Mouse (Mus musculus) MN1 (cell line): Measurements from ENCODE around the gene Ptpn4.
A peak's percentile ranks its signal among the peaks of the same experiment; 100 is the strongest.

ENCODE experiments used
- DNase-seq: peaks from one replicate; pipeline ENCODE4 v3.0.0-alpha.2; 2016; ENCODE audit warnings: low spot score

The Ptpn4 gene

DNA sequence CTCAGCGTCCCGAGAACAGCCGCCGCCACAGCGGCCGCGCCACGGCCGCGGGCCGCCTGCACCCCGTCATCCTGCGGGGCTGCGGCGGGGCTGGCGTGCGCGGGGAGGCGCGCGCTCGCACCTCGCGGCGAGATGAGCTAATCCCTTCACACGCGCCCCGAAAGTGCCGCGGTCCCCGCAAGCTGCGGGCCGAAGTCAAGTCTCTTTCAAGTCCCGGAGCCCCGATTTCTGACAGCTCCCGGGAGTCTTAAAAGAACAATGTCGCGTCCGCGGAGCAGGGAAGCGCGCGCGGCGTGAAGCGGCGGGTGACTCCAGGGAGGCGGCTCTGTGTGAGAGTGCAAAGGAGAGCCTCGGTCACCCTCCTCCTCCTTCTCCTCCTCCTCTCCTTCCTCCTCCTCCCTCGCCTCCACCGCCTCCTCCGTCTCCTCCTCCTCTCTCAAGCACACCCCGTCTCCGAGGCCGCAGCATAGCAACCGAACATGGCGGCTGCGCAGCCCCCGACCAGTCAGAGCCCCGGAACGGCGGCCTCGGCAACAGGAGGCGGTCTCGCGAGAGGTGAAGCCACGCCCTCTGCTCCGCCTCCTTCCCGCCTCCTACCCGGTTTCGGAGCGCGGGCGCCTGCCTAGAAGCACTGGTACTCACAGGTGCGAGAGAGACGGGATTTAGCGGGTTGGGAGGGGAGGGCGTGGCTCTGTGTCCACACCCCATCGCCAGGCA, at the start of gene Ptpn4:
Gene Ptpn4 (minus strand): TSS at position 579 of the 717 bp plus-strand sequence.
- DNase-seq = peak; percentile 98

DNA sequence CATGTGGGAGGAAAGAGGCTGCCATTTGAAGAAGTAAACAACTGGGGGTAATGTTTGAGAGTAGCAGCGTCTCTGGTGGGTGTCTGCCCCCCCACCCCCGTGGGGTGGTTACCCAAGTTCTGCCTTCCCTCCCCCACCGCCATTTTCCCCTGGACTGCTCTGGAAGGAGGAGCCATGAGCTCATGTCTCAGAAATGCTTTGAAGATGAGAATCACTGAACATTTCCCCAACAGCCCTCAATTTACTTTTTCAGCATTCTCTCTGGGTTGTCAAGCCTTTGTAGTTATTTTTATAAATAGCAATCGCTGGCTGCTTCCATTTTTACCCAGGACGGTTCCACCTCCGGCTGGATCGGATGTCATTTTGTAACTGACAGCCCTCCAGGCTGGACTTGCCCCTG, 48.9 kb upstream of the Ptpn4 start:
- no peak for DNase-seq

DNA sequence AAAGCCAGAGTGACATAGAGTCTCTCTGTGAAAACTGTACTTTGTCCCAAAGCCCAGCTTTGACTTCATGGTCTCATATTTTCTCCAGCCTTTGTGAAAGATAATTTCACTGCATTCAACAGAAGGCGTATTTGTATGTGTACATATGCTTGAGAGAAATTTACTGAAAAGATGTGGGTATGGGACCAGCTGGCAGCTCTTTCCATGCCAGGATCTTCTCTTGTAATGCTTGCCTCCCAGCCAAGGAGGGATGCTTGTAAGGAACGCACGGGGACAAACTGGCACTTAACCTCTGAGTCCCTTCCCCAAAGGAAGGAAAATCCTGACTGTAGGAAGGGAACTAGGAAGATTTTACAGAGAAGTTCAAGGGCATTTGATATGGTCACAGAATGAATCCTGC, 46.9 kb upstream of the Ptpn4 start:
- DNase-seq = no peak

DNA sequence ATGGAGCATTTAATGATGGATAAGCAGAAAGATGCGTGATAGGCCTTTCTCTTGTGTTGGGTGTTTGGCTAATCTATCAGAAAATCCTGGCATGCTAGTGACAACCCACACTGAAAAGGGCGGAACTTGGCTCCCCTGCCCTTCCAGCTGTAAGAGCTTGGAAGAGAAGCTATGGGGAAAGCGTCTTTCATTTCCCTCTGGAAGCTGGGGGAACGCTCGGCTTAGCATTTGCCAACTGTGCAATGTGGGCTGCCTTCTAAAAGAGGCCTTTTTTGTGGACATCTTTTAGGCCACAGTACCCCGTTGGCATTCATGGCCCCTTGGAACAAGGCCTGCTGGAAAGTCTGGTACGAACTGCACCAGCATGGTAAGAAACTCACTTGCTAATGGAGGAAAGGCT, 41.5 kb upstream of the Ptpn4 start:
- DNase-seq = no peak

DNA sequence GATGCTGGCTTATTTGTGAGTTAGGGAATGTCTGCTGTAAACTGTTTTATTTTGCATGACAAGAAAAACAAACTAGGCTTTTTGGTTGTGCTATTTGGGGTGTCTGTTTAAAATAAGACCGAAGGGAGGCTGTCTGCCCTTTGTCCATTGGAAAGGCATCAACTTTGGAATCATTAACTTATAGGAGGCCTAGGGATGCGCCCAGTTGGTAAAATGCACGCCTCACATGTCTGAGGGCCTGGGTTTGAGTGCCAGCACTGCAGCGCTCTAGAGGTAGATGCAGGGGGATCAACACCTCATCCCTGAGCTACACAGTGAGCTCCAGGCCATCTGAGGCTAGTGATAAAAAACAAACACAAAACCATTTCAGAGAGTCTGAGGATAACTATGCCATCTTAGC, 40.1 kb upstream of the Ptpn4 start:
- DNase-seq = no peak

DNA sequence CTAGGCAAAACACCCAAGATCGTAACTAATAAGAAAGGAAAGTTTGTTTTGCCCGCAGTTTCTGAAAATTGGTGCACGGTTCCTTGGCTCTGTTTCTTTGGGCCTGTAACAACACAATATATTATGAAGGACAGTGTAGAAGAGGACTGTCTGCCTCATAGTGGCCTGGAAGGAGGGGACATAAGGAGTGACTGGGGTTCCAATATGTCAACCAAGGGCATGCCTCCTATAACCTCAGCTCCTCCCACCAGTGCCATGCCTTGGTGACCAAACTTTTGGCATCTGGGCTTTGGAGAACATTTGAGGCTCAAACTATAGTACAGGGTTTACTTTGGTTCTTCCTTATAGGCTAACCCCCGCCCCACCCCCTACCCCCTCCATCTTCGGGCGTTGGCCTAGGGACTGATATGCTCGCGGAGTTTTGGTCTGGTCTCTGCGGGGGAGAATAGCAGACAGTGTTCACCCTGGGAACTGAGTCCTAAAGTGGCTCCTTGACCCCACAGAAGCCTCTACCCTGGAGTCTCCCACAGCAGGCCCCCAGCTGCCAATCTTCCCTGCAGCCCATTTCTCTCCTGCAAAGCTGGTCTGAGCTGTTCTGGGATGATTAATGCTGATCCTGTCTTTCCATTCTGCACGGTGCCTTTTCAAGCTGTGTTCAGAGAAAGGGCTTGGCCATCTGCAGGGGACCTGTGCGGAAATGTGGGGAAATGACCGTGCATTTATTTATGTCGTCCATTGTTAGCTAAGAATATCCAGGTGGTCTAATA, 31.2 kb upstream of the Ptpn4 start:
- DNase-seq = no peak

DNA sequence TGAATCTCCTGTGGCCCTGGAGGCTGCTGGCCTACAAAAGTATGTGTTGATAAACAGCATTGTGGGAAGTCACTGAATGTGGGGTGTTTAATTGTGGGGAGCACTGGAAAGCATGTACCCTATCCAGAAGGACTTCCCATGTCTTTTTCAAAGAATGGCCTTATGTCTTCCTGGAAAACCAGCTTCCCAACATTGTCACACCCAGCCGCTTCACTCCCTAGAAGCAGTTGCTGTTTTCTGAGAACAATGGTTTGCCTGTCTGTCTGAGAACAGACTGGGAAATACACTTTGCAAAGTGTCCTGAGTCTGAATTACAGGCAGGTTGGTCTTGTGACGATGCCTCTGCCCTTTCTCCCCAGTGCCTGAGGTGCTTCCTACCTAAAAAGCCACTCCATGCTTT, 29.9 kb upstream of the Ptpn4 start:
- no peak for DNase-seq

DNA sequence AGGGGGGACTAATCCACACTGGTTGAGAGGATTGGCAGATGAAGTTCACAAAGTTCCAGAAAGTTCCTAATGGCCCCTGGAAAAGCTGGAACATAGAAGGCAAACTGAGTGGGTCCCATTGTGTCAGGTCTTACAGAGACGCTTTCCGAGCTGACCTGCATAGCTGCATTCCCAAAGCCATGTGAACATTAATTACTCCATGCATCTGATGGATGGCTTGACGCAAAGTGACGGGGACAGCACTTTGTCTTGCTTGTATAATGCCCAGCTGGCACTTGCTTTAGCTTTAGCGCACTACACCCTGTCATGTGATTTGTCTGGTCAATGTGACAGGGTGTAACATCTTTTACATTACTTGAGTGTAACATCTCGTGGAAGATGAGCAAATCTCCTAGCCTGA, 27.9 kb upstream of the Ptpn4 start:
- no peak for DNase-seq

DNA sequence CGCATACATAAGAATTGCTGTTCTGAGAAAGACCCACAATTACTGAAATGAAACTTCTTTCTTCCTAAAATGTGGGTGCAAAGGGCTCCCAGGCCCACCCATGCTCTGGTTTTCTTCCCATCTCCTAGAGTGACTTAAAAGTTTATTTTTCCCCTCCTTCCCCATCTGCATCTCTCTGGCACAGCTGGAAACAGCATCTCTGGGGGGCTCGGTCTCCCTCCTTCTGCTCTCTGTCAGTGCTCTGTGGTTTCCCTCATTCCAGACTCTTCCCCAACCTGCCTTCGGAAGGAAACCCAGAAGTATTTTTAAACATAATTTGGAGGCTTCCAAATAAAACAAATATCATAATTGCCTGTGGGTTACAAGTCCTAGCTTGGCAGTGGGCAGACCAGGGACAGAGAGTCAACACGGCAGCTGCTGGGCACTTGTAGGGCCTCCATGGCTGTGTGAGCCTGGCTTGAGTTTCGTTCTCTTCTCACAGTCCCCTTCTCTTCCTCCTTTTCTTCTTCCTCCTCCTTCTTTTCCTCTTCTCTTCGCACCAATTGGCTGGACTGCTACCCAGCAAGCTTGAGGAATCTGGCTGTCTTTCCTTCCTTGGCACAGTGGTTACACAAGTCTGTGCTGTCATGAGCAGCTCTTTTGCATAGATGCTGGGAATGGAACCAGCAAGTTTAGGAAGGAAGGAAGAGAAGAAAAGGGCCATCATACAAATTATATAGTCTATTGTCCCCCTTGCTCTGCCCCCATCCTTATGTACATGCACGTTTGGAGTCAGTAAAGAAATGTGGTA, 26.3 kb upstream of the Ptpn4 start:
- no peak for DNase-seq

DNA sequence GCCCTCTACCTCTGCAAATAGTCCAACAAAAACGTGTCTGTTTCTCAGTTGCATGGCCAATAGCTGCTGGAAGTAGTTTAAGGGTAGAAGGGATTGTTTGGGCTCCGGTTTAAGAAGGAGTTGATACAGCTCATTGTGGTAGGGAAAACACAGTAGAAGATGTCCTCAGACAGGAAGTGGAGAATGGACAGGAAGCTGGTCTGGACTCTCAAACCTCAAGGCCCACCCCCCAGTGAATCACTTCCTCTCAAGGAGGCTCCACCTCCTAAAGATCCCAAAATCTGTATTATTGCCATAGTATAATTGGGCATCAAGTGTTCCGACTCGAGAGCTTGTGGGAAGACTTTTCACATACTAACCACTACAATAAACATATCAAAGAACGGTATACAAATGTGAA, 22.2 kb upstream of the Ptpn4 start:
- DNase-seq = no peak

DNA sequence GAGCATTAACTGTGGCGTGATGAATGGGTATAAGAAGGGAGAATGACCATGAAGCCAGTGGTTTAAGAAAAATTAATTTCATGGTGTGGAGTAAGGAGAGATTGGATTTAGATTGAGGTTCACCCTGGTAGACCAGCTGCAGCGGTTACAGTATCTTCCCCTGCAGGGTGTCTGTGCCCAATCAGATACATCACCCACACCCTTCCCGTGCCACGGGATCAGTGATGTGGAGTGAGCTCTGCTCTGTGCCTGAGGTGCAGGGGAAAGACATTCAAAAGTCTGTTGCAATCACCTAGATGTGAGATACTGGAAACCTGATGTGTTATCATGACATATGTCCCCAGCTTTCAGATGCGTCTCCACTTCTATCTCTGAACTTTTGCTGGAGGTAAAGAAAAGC, 15.6 kb upstream of the Ptpn4 start:
- no peak for DNase-seq

DNA sequence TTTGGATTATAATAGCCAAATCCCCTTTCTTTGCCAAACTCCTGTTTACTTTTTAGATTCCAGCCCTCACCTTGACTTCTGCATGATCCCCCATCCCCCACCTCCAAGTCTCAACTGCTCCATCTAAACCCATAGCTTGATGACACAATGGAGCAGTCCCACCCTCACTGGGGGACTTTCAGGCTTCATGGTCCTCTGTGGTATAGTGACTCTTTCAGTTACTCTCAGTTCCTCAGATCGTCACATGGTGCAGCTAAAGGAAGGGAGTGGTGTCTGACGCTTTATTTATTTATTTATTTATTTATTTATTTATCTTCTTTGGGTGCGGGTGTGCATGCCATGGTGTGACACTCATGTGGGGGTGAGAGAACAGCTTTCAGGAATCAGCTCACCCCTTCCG, 14.9 kb upstream of the Ptpn4 start:
- DNase-seq = no peak

DNA sequence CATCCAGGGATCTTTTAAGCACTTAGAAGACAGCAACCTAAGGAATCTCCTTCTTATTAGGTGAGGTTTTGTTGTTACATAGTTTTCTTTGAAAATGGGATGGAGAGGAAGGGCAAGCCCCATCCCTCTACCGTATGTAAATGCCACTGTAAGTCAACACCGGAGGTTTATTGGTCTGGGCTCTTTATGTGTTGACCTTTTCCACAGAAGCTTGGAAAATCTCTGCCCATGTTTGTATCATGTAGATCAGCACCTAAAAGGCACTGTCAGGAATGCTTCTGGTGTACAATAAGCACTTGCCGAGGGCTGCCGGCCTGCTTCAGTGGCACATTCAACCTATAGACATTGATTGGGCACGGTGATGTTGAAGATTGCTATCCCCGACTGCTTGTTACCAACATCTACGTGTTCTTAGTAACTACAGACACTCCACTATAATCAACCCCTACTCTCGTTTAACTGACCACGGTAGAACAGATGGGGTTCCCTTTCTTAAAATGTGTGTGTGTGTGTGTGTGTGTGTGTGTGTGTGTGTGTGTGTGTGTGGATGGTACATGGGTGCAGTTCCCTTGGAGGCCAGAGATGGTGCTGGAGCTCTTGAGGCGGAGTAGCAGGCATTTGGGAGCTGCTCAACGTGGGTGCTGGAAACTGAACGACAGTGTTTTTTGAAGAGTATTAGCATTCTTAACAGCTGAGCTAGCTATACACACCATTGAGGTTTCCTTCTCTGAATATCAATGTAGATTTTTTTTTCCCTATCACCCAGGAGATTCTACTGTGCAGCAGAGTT, 11.9 kb upstream of the Ptpn4 start:
- DNase-seq = no peak

DNA sequence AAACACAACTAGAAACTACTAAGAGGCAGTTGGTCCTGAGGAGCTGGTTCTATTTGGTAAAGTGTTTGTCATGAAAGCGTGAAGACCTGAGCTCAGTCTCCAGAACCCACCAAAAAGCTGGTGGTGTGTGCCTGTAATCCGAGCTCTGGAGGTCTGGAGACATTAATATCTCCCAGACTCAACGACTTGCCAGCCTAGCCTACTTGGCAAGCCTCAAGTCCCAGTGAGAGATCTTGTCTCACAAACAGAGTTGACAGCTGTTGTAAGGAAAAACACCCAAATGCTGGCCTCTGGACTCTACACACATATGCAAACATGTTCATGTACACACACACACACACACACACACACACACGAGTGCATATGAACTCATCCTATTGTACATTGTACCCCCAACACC, 7.9 kb upstream of the Ptpn4 start:
- DNase-seq = no peak

DNA sequence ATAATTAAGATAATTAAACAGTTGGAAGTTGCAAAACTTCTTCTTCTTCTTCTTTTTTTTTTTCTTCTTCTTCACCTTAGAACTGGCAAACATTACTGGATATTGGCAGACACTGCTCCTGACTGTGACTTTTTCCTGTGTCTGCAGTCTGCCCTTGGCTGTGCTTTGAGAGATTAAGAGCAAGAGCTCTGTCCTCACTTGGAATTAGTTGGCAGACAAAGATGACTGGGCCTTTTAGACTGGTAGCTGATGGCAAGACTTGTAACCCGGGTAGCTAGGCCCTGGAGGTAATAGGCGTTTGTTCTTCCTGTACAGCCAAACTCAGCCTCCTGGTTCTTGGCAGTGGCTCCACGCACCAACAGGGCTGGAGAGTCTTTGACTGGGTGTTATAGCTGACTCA, 5.7 kb upstream of the Ptpn4 start:
- no peak for DNase-seq

DNA sequence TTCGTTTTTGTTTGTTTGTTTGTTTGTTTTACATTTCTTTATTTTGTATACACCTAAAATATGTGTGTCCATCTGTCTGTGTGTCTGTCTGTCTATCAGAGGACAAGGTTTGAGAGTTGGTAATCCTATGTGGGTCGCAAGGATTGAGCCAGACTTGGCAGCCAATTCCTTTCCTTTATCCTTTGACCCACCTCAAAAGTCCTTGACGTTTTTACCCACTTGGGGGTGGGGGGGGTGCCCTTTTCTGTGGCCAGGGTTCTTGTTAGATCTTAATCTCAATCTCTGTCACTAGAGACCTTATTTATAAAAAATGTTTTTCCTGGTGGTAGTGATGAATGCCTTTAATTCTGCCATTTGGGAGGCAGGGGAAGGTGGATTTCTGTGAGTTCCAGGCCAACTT, 828 bp upstream of the Ptpn4 start:
- DNase-seq = no peak

DNA sequence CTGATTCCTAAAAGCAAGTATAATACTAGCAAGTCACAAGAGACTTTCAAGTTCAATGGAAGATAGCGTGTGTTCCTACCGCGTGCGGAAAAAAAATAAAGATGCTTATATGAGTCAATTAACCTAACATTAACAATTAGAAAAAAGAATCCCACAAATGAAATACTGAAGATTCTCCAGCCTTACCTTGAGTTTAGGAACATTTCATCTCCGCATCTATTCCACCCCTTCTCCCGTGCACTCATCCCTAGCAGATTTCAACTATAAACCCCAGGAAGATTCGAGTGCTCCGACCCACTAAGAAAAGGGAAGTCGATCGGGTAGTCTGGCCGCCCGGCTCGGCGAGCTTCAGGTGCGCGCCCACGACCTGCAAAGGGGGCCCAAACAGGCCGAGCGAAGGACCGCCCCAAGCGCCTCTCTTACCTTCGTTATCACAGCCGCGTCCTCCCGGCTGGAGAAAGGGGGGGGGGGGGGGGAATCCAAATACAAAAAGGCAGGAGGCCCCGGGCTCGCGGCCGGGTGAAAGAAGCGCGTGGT, 866 bp downstream of the Ptpn4 start:
- no peak for DNase-seq

DNA sequence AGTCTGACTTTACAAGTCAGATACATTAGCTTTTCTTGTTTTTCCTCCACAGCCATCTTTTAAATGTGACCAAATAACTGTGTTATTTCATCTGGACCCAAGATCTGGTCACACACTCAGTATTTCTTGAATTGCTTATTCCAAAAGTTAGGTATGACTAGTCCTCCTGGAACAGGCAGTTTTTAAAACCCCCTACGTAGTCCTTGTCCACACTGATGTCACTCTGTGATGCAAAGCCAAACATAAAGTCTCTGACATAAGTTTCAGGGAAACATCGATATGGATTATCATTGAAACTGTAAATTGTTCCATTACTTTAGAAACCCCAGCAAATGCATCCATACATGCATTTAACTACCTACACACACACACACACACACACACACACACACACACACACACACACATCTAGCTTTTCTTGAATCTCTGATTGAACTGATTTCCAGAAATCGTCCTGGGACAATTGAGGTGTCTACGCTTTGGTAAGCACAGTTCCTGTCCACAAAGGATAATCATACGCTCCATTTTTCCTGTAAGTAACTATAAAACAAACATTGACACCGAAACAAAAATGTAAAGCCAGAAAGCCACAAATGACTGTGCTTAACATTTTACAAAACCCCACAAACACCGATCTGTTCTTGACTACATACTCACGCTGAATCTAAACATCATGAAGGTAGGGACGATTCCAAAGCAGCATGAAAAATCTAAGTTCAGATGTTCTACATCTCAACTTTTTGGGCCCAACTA, 1.5 kb downstream of the Ptpn4 start:
- peak; percentile 12 for DNase-seq

DNA sequence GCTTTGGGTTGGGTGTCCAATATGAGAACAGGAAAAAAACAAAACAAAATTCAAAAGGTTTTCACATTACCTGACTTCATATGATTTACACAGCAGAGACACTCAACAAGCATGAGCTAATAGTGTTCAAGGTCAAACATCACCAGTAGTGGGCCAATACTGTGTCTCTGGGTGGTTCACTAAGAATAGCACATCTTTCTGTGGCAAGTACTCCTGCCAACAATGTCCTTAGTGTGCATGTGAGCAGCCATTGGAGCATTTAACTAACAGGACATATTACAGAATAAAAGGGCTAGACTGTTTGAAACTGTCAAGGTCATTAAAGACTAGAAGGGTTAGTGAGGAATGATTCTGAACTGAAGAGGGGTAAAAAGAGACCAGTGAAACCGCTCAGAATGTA, 9.3 kb downstream of the Ptpn4 start:
- no peak for DNase-seq

DNA sequence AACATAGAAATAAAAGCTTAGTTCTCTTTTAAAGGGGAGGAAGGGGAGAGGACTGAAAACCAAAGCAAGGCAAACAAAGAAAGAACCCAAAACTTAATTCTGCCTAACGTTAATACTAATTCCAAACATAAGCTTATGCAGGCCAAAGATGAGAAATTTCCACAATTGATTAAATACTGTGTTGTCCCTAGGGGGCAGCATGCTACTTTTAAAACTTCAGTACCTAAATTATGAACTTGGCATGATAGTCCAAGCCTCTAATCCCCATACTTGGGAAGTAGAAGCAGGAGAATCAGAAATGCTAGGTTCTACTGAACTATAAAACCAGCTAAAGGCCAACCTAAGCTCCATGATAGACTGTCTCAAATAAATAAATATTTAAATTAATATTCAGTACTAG, 18.7 kb downstream of the Ptpn4 start:
- DNase-seq = no peak

DNA sequence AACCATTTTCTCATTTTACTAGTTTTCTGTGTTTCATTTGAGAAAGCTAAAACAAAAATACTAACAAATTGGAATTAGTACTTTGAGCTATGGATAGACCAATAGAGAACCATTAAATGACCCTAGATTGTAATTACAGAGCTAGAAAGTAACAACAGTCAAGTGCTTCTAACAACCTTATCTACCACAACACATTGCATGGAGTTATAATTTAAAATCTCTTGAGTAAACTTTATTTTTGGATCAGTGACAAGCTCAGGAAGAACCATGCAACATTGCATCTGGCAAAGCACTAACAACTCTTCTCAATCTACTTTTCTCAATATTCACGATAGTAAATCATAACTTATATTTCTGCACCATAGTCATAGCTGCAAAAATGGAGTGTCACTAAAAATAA, 29.7 kb downstream of the Ptpn4 start:
- no peak for DNase-seq
